Mouse (Mus musculus) lung, postnatal 10 days (tissue): ENCODE measurements around the gene Otud7b.
"Not testable (repeated sequence)": the region's sequence is repeated elsewhere in the genome, so short reads cannot be mapped to it uniquely, and the experiment has no call there.

Source experiments
- DNase-seq: peaks from one replicate; pipeline ENCODE4 v3.0.0; 2021

Gene Otud7b

GRCm38 (mm10) chr3:96152611-96153010 is 48.3 kb downstream of the Otud7b start:
- no peak for DNase-seq

DNA sequence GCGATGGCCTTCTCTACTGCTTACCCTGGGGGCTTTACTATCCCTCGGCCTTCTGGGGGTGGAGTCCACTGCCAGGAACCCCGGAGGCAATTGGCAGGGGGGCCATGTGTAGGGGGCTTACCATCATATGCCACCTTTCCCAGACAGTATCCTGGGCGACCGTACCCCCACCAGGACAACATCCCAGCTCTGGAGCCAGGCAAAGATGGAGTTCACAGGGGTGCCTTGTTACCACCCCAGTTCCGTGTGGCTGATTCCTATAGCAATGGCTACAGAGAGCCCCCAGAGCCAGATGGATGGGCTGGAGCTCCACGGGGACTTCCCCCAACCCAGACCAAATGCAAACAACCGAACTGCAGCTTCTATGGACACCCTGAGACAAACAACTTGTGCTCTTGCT is 51.2 kb downstream of the Otud7b start:
- DNase-seq: no peak

- DNase-seq: no peak
Measured at GRCm38 (mm10) chr3:96159820-96160219, 55.5 kb downstream of the Otud7b start.

GRCm38 (mm10) chr3:96160222-96160802 is 56.0 kb downstream of the Otud7b start:
- peak; percentile 80 for DNase-seq

- peak; percentile 70 for DNase-seq
Measured at GRCm38 (mm10) chr3:96160803-96161516, 56.6 kb downstream of the Otud7b start.

GRCm38 (mm10) chr3:96161869-96162840 is 57.8 kb downstream of the Otud7b start, which contains the start of gene Mtmr11:
Gene Mtmr11, plus strand, starts transcription at chr3:96162004.
- peak; percentile 61 for DNase-seq

DNA sequence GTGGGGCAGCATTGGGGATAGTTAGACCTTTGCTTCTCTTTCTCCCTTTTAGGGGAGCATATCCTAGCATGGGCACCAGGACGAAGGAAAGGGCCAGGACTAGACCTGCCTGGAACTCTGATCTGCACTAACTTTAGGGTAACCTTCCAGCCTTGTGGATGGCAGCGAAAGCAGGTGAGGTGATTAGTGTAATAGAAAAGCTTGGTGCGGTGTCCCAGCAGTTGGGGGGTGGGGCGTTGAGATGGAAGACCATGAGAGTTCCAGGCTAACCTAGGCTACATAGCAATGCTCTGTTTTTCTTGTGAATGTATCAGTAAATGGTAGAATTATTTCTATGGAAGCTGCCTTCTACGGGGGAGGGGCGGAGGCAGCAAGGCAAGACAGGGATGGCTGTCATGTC is 58.7 kb downstream of the Otud7b start:
- DNase-seq: no peak

DNA sequence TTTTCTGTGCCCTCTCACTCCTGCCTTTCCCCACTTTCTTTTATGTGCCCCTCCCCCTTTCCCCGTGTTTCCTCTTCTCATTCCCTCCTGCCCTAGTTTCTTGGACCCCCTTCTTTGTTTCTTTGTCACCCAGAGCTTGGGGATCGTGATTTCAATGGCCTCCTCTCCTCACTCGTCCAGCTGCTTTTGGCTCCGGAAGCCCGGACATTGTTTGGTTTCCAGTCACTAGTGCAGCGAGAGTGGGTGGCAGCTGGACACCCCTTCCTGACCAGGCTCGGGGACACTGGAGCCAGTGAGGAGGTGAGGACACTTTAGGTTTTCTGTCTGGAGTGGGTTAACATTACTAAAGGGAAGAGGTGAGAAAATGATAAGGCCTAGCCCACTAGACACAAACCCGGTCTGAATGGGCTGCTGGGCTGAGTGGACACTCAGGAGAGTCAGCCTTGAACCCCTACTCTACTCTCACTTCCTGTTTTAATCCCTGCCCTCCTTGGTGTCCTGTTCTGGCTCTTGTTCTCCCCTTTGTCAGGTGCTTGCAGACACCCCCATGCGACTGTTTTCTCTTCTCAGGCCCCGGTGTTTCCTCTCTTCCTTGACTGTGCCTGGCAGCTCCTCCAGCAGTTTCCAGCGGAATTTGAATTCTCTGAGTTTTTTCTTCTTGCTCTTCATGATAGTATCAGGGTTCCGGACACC is 64.3 kb downstream of the Otud7b start:
- peak; percentile 48 for DNase-seq

GRCm38 (mm10) chr3:96170276-96170675 is 65.9 kb downstream of the Otud7b start:
- DNase-seq: no peak

GRCm38 (mm10) chr3:96170976-96171545 is 66.7 kb downstream of the Otud7b start:
- no peak for DNase-seq

DNA sequence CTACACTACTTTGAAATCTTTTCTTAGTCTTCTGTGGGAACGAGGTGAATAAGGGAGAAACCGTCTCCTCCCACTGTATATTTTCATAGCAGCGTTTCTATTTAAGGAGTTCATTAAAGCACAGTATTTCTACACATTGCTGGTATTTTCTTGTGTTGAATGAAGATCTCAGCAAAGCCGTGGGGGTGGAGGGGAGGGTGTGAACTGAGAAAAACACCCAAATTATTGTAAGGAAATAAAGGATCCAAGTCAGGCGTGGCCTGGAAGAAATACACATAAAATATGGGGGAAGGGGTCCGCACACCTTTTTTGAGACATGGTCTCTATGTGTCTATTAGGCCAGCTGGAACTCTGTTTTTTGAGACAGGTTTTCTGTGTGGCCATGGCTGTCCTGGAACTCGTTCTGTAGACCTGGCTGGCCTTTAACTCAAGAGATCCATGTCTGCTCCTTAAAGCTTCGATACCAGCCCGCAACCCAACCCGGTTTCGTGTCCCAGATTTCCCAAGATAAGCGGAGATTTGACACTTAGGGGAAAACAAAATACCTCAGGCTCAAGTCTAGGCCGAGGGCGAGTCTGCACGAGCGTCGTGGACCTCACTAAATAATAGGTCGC is 67.4 kb downstream of the Otud7b start:
- DNase-seq: no peak

DNA sequence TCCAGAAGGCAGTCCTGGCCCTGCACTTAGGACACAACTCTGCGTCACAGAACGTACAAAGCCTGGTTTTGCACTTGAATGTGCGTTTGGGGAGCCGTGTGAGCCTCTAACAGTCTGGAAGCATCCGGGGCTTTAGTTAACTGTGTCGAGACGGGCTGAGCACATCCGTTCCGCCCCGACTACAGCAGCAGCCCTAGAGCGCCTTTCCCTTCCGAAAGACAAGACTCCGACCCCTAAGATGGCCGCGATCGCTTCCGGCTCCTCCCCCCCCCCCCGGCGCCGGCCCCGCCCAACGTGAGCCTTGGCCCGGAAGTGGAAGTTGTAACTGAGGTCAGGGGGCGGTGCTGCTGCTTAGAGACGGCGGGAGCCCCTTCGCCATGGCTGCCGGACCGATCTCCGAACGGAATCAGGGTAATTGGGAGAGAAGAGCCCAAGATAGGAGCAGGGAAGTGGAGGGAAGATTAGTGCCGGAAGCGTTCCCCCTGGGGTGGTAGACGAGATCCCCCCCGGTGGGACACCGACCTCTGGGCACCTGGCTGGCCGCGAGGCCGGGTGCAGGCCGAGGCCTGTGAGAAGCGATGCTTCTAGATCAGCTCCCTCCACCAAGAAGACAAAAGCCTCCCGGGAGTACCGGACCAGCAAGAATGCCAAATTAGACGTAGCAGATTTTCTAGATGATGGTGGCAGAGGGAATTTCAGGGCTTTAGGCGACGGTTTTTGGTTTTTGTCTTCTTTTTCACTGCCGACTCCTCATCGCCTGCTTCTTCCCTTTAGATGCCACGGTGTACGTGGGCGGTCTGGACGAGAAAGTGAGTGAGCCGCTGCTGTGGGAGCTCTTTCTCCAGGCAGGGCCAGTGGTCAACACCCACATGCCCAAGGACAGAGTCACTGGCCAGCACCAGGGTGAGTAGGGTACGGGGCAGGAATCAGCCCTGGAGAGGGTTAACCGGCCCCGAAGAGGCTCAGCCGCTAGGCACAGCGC is 68.2 kb downstream of the Otud7b start, which contains the start of gene Sf3b4:
Gene Sf3b4, plus strand, starts transcription at position 136 of the 982 bp plus-strand sequence.
- DNase-seq: peak; percentile 90

- no peak for DNase-seq
Measured at GRCm38 (mm10) chr3:96173185-96173584, 68.9 kb downstream of the Otud7b start.

GRCm38 (mm10) chr3:96174042-96174441 is 69.7 kb downstream of the Otud7b start:
- DNase-seq: not testable (repeated sequence)

GRCm38 (mm10) chr3:96175251-96175650 is 70.9 kb downstream of the Otud7b start:
- no peak for DNase-seq

DNA sequence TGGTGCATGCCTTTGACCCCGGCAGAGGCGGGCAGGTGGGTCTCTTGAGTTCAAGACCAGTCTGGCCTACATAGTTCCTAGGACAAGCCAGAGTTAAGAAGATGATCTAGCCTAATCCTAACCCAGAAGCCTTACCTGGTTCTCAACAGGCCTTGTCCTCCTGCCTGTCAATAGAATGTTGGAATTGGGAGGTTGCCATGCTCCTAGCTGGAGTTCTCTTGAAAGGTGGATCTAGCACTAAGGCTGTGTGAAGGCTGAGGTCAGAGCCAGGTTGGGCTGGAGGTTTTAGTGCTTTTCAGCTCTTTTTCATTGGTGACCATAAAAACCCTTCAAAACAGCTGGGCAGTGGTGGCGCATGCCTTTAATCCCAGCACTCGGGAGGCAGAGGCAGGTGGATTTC is 74.1 kb downstream of the Otud7b start:
- no peak for DNase-seq

DNA sequence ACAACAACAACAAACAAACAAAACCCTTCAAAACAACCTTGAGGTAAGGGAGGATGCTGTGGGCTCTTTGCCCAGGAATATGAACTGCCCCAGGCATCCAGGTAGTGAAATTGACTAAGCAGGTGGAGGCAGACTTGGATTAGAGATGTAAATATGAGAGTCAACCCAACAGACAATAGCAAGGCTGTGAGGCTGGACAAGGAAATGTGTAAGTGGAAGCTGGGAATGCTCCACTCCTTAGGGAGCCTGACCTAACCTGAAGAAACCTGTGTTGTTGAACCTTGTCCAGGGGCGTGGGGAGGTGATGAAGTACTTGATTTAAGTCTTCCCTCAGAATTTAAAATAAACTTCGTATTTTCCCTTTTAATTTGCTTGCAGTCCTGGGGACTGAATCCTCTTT is 74.6 kb downstream of the Otud7b start:
- DNase-seq: no peak

DNA sequence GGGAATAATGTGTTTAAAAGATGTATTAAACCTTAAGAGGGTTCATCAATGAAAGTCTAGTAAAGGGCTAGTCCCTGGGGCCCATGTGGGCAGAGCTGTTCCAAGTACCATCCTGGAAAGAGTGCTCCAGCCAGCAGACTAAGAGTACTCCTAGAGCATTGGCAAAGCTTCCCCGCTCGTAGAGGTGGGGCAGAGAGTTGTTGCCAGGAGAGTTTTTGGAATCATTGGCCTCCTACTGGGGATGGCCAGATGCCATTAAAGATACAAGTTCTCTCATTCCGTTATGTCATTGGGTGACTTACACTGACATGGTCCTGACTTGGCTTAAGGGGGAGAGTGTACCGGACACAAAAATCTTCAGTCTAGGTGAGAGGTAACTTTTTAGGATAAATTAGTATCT is 75.2 kb downstream of the Otud7b start:
- no peak for DNase-seq

- DNase-seq: peak; percentile 66
Measured at GRCm38 (mm10) chr3:96180727-96181477, 76.6 kb downstream of the Otud7b start, which contains the start of gene Sv2a. Gene Sv2a, plus strand, starts transcription at chr3:96181151.
